Mouse (Mus musculus): ENCODE measurements around the gene Bcl2.

Gene Bcl2

DNA sequence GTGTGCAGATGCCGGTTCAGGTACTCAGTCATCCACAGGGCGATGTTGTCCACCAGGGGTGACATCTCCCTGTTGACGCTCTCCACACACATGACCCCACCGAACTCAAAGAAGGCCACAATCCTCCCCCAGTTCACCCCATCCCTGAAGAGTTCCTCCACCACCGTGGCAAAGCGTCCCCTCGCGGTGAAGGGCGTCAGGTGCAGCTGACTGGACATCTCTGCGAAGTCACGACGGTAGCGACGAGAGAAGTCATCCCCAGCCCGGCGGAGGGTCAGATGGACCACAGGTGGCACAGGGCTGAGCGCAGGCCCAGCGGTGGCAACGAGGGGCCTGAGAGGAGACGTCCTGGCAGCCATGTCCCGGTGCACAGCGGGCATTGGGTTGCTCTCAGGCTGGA is 1.7 kb downstream of the Bcl2 start:
- DNase-seq, result no peak

DNA sequence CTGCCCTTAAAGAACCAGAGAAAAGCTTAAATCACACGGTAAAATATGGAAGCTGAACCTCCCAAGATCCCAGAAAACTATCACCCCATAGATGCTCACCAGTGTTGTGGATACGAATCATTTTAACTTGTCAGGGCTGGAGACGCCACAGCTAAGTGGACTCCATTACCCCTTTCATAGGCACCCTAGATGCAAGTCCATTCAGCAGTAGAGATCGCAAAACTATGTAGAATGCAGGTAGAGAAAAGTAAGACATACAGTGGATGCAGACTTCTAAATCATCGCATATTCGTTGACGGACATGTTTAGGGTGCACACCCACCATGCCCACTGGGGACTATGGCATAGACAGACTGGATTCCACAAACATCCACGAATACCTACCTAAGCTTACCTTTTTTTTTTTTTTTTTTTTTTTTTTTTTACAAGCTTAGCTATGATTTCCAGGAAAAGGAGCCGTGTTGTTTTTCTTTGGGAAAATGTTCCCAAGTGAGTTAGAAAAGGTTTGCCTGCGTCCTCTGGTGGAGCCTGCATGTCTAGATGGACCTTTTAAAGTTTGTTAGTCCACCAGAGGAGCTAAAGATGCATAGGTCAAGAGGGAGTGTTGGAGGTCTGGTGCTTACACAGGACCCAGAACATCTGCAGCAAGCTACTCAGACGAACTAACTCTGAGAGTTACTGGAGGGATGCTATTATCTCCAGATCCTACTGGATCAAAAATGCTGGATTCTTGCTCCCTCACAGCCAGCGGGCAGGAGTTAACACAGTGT is 2.5 kb downstream of the Bcl2 start:
- DNase-seq, result no peak

DNA sequence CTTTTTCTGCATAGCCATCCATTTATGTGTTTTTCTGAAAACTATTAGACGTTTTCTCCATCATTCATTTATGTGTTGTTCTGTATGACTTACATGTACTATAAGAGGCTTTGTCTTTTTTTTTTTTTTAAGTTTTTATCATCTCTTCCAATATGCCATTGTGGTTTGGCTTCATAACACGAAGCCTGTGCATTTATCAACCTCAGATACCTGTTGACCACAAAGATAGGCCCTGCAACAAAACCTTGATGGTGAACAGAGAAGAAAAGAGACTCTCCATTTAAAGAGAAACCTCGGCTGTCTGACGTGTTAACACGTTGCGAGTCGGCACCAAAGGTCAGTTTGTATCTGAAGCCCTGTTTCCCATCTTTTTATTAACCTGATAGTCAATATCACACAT is 3.9 kb downstream of the Bcl2 start:
- no peak for DNase-seq

DNA sequence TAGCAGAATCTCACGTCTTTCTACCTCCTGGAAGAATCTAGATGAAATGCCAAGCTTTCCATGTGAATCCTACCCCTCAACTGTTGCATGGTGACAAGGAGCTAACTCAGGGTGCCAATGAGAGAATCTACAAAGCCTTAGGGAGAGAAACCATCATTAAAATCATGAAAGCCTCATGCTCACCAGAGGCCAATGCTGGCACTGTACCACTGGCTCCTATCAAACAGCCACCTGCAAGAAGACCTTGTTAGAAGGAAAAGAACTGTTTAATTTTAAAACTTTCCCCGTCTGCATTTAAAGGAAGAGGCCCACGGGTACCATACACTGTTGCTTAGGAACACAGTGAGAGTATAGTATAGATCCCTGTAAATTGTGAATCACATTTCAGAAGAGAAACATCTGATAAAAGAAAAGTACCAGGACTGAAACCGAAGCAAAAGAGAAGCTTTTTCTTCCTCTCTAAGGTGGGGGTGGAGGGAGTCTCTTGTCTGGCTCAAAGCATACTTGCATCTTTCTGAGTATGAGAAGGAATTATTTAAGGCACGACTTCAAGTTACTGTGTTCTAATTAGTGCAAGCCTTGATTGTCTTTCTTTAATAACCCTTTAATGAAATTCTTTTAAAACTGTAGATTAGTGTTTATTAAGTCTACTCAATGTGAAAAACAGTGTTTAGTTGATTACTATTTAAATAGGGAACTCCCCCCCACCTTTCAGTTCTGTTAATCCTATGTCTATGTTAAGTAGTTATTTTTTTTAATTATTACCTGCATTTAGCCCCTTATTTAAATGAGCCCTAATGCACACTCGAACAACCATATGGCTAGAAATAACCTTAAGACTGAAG is 6.8 kb downstream of the Bcl2 start:
- DNase-seq, result no peak

DNA sequence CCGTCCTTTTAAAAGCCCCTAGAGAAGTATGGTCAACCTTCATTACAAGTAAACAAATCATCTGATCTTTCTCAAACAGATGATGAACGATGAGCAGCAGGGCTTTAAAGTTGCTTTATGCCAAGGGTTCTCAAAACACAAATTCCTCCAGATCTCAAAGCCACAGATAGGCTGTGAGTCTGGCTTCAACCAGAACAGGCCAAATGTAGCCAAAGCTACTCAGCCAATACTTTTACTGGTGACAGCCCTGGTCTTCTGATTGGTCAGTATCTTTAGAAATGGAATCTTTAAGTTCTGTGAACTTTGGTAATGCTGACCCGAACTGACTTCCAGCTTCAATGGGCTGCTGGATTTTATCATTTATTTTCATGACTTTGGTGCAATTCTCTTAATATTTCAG is 10.9 kb downstream of the Bcl2 start:
- no peak for DNase-seq

DNA sequence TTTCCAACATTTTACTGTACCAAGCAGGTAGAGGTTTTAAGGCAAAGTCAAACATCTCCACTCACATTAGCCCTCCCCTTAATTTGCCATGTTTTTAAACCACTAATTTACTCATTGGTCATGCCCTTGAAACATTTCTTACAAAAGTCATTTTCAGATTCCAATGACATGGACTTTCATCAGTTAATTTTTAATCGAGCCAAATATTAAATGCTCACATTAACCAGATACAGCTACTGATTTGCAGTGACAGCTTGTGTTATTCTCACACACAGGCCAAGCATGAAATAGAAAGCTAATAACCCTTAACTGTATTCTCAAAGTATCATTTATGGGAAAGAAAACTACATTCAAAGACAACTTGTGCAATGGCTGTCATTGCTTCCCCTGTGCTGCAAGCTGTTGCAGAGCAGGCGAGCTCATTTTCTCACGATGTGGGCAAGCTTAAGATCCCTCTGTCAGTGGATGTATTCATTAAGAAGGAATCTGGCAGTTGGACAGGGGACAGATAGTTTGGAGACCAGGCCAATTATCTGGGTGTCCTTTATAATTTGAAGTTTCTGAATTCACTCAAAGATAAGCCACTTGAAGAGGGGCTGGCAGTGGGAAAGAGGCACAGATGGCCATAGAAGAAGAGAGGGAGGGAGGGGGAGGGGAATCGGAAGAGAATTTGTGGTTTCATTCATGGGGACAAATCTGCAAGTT is 11.5 kb downstream of the Bcl2 start:
- DNase-seq, result no peak

DNA sequence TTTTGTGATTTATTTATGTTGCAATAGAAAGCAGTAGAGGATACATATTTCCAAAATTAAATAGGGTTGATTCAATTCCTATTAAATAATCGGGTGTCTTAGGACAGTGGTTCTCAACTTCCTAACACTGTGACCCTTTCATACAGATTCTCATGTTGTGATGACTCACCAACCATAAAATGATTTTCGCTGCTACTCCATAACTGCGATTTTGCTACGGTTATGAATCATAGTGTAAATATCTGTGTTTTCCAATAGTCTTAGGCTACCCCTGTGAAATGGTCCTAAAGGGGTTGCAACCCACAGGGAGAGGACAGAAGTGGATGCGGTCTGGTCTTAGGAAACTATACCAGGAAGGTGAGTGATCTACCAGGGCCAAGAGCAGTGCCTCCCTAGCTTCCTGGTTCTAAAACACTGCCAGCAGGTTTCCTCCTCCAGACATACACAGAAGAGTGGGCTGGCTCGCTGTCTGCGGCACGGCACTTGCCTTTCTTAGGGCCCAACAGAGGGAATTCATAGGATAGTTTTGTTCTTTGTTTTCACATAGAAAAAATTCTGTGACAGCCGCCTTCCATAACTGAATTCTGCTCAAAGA is 13.5 kb downstream of the Bcl2 start:
- no peak for DNase-seq

DNA sequence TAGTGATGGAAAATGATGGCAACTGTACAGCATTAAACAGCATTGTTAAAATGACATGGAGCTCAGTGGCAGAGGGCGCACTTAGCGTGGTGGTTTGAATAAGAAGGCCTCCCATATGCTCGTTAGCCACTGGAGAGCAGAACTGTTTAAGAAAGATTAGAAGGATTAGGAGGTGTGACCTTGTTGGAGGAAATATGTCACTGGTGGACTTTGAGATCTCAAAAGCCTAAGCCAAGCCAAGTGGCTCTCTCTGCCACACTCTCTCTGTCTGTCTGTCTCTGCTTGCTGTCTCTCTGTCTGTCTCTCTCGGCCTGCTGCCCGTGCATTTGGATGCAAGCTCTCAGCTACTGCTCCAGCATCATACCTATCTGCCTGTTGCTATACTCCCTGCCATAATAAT is 17.6 kb downstream of the Bcl2 start:
- DNase-seq, result no peak

DNA sequence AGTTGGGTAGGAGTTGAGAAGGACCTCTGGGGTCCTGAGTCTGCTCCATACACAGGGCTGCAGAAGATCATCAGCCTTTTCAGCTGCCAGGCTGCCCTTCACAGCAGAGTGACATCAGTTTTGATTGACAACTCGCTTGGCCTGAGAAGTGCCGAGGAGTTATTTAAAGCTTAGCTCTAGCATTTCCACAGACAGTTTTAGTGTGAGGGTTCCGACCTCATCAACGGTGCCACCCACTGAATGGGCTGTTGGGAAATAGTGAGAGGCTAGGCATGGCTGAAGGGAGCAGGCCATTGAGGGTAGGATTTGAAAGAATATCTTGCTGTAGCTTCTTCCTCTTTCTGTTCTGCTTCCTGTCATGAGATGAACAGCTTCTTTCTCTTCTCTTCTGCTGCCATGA is 18.4 kb downstream of the Bcl2 start:
- peak; percentile 56 for DNase-seq

DNA sequence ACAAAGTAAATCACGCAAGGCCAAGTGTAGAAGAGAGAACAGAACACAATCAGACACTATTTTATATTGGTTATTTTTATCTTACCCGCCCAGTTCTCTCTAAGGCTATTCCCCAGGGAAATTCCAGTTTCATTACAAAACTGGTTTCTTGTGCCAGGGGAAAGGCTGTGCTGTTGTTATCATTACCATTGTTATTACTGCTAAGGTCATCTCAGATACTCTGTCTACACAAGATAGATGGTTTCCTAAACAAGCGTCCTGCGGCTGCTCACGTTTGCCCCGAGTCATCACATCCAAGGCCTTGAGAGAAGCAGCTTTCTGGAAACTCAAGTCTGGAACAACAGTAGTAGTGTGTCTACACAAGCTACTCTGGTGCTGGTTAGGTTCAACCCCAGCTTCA is 19.8 kb downstream of the Bcl2 start:
- DNase-seq, result no peak

DNA sequence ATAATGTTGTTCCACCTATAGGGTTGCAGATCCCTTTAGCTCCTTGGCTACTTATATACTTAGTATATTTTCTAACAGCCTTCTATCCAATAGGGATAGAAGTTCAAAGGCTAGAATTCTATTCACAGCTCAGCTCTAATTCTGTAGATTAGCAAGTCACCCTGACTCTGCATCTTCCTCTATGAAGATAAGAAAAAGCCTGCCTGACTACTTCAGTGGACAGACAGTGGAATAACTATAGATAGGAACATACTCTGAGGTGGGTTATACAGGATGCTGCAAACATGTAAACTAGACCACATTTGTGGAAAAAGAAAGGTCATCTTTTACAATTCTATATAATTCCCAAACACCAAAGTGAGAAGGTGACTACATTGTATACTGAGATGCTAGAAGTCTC is 21.5 kb downstream of the Bcl2 start:
- no peak for DNase-seq

DNA sequence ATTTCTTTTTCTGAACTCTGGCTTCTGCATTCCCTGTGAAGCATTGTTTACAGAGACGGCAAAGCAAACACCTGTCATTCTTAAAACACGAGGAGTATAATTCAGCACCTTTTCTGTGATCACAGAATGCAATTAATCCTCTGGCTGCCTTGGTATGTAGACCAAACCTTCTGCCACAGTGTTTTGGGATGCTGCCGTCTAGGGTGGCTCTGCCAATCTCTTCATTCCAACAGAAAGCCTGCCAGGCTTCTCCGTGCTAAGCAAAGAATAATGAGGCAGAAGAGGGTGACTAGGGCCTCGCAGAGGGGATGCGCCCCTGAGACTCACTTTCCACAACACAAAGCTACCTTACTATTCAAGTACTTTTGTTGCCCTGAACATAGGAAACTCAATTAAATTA is 23.2 kb downstream of the Bcl2 start:
- no peak for DNase-seq

DNA sequence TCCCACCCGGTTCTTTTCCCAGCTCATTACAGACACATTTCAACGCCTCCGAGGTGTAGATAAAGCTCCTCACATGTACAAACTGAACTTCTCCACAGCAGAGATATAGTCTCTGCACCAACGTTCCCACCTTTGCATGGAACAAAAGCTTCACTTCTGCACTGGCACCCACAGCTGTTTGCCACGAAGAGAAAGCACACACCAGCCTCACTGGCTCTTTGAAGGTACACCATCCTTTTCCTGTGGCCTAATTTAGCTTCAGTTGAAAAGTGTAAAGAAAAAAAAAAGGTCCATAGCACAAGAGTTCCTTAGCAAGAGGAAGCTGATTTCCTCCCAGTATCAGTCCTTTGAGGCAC is 25.9 kb downstream of the Bcl2 start:
- no peak for DNase-seq

DNA sequence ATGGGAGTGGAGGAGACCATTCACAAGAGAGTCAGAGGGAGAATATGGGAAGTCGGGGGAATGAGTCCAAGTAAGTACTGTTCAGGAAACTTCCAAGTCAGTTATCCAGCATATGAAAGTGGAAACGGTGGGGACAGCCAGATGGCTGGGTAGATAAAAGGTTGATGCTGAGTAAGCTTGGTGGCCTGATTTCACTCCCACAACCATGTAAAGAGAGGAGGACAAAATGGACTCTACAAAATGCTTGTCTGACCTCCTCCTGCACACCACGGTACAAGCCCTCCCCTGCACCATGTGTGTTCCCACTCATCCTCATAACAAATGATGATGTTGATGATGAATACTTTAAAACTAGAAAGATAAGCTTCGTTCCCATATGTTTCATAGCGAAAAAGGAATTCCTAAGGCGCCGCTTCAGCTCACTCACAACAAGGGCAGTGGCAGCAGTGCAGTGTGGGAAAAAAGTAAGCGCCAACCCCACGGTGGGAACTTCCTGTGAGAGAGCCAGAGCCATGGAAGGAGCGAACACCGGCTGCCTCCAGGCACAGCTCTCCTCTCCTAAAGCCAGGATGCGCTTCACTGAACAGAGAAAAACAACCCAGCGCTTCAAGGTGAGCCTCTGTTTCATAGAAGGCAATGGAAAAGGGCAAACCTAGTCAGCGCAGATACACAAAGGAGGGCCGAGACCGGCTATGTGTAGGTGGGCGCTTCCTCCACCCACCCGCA is 26.5 kb downstream of the Bcl2 start:
- no peak for DNase-seq

DNA sequence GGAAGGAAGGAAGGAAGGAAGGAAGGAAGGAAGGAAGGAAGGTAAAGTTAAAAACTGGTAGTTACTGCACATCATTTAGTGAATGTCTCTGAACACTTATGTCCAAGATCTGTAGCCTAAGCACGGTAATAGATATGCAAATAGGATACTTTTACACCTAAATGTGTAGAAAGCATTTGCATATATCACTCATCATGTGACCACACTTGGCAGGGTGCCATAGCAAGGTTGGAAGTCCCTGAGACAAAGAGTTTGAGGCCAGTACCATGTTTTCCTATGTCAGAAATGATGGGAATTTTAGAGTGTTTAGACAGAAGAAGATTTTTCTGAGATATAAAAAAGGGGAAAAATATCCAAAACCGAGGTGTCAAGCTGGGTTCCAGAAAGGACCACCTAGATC is 28.4 kb downstream of the Bcl2 start:
- DNase-seq, result no peak

DNA sequence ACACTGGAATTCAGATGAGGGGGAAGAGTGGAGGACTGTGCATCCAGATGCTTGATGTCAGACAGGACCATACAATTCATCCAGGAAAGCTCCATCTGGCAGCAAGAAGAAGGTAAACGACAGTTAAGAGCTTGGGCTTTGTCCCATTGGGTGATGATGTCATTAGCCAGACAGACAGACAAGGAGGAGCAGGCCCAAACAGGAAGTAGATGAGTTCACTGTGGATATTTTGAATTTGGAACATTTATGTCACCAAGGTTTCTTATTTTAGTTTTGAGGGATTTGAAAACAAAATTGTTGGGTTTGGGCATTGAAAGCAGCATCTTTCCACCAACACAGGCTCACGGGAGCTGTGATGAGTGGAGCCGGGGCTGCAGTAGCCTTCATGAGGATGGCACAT is 29.5 kb downstream of the Bcl2 start:
- no peak for DNase-seq

DNA sequence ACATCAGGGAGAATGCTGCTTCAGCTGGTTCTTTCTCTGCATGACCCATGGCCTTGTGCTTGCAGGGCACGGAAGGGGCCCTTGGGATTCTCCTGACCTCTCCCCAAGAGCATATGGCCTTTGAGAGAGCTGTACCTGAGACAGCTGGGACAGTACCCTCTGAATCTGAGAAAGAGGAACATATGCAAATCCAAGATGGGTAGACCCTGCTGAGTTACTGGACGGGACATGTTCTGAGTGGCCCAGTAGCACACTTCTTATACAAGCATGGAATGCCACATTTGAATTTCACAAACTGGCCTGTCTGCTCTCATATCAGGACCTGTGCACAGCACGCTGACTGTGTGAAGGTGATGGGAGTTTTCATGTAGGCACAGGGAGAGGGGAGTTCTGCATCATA is 31.2 kb downstream of the Bcl2 start:
- DNase-seq, result no peak

DNA sequence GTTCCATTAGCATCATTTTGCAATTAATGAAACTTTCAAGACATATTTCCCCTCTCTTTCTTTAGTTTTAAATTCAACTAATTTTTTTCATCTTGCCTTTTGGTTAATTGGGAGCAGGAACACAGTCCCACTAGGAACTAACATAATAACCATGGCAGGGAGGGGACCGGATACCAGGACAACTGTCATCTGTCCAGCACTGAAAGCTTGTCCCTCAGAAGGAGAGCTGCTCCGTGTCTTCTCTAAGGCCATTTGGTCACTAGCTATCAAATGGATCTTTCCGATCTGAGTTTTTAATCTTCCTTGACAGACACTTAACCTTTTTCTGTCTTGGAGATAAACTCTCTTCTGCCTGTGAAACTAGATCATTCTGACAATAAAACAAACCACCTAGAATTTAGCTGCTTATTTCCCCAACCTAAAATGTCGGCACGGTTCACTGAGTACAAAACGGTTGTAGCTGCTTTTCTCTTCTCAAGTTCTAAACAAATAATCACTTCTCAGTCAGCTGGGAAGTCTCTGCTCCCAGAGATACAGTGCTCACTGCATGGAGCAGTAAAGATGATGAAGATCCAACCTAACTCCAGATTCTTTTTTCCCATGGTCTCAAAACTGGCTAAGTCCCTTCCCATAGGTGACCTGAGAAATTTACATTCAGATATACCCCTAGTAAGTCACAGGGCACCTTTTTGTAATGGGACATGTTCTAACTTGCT is 34.1 kb downstream of the Bcl2 start:
- DNase-seq, result no peak

DNA sequence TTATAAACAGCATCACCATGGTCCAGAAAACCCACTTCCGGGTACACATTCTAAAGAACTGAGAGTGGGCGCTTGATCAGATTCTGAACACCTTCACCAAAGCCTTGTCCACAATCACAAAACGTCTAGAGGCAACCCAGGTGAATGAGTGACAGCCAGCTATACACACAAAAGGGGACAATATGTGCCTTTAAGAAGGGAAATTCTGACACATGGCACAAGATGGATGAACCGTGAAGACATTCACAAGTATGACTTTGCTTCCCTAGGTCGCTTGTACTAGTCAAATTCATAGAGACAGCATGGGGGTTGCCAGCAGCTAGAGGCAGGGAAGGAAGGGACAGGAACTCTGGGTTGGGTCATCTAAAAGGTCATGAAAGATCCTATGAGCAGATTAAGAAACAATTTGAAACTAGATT is 36.0 kb downstream of the Bcl2 start:
- no peak for DNase-seq

DNA sequence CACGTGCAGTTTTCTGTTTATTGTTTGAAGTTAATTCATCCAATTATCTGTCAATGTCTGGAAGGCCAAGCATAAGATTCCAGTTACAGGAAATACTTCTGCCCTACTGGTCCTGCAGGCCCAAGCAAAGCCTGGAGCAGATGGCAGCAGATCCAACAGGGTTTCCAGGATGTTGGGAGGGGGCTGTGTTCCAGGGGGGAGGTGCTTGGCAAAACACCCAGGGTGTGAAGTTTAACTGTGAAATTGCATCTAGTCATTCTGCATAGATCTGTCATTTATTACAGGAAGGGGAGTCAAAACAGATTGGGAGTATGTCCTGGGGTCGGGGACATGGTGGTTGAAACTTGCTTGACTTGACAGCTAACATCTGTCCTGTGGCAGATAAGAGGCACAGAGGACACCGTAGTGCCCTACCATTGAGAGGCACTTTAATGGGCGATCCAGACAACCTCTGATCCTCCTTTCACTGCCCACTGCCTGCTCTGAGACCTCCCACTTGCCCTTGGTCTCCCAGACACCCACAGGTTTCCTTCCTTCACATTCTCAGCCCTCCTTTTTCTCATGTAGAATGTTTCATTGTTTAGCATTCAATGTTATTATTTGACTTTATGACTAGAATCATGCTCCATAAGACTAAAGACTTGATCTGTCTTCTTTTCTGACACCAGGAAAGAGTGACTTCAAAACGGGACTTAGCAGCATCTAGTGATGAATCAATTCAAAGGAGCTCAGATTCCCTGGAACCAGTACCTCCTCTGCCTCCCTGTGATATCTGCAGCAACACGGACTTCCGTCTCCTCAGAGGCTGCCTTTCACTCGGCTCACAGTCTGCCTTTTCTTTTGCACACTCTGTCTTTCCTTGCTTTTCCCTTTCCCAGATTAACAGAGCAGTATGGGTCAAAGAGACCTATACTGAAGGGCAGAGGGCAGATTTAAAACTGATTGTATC is 47.7 kb downstream of the Bcl2 start:
- no peak for DNase-seq

DNA sequence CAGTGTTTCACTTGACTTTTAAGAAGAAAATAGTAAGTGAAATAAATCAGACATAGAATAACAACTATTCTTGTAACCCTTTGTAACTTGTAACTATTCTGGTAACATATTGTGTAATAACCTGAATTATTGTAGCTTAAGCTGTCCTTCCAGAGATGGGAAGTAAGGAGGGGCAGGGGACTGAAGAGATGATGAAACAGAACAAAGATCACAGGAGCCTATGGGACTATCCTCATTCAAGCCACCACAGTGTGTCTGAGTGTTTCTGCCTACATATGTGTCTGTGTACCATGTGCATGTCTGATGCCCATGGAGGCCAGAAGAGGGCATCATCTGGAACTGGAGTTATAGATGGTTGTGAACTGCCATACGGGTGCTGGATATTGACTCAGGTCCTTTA is 49.1 kb downstream of the Bcl2 start:
- DNase-seq, result no peak
